Mouse (Mus musculus): Measurements from ENCODE around the gene Il10rb. TPM values are rescaled to one million over a fixed set of nuclear protein-coding genes. Genes with fewer than 3 reads are reported as not detected.

Gene Il10rb
- polyA plus RNA-seq, 2 experiments = 16.5 to 24.3 TPM

- no peaks in the 10 kb centered on the region for H3K27me3 ChIP-seq (ENCODE audit: control insufficient read depth, insufficient read depth, low read length)
- H3K4me2 ChIP-seq (replicated peaks; ENCODE audit: low read depth, low read length, severe bottlenecking) = no peak overlapping the region
- H3K9me3 ChIP-seq (ENCODE audit: control insufficient read depth, low read length) = no peaks in the 10 kb centered on the region
- ATAC-seq (ENCODE audit: low FRiP score, low read depth) (no peak), DNase-seq (ENCODE audit: low spot score) (no peak)
- no peak overlapping the region for H3K4me3 ChIP-seq (replicated peaks; ENCODE audit: low read length)
- 80% methylated on average over 2 of the region's 2 CpGs for WGBS
- H3K9ac ChIP-seq (ENCODE audit: low read depth, low read length, severe bottlenecking) = no peak overlapping the region
- no peak overlapping the region for H3K27ac ChIP-seq (replicated peaks; ENCODE audit: low read depth, low read length)
- peaks cover 12% of the 10 kb centered on the region for H3K4me1 ChIP-seq (ENCODE audit: control insufficient read depth, insufficient read depth, low read length)
- TF ChIP-seq POLR2A (IDR thresholded peaks at IDR 0.05; ENCODE audit: borderline replicate concordance, extremely low read depth, insufficient read depth, insufficient read length) = no peak
- H3K36me3 ChIP-seq (ENCODE audit: control insufficient read depth, insufficient read depth, low read length) = no peaks in the 10 kb centered on the region
Observed at GRCm38 (mm10) chr16:91463400-91463799, 57.4 kb downstream of the Il10rb start.

- Histone ChIP-seq H3K27me3 (ENCODE audit: control insufficient read depth, insufficient read depth, low read length) (no peaks in the 10 kb centered on the region), H3K27ac (replicated peaks; ENCODE audit: low read depth, low read length) (peak overlapping the region; percentile 48; the same call in 1 of the 2 replicates), H3K36me3 (ENCODE audit: control insufficient read depth, insufficient read depth, low read length) (no peaks in the 10 kb centered on the region), H3K9me3 (ENCODE audit: control insufficient read depth, low read length) (no peaks in the 10 kb centered on the region), H3K4me3 (replicated peaks; ENCODE audit: low read length) (peak overlapping the region; percentile 49), H3K4me2 (replicated peaks; ENCODE audit: low read depth, low read length, severe bottlenecking) (peak overlapping the region; percentile 72), H3K4me1 (ENCODE audit: control insufficient read depth, insufficient read depth, low read length) (peaks cover 12% of the 10 kb centered on the region), H3K9ac (ENCODE audit: low read depth, low read length, severe bottlenecking) (no peak overlapping the region)
- DNase-seq (ENCODE audit: low spot score) (no peak), ATAC-seq (ENCODE audit: low FRiP score, low read depth) (no peak)
- no peak for TF ChIP-seq POLR2A (IDR thresholded peaks at IDR 0.05; ENCODE audit: borderline replicate concordance, extremely low read depth, insufficient read depth, insufficient read length)
- 88% methylated on average over 4 of the region's 4 CpGs for WGBS
Observed at GRCm38 (mm10) chr16:91463836-91464400, 58.0 kb downstream of the Il10rb start.

GRCm38 (mm10) chr16:91464594-91465504, 58.9 kb downstream of the Il10rb start:
- H3K27ac ChIP-seq (replicated peaks; ENCODE audit: low read depth, low read length) = peak overlapping the region; percentile 48; the same call in 1 of the 2 replicates
- no peaks in the 10 kb centered on the region for H3K9me3 ChIP-seq (ENCODE audit: control insufficient read depth, low read length)
- no peaks in the 10 kb centered on the region for H3K27me3 ChIP-seq (ENCODE audit: control insufficient read depth, insufficient read depth, low read length)
- peak; percentile 80 for DNase-seq (ENCODE audit: low spot score)
- peak; percentile 96 for ATAC-seq (ENCODE audit: low FRiP score, low read depth)
- peak overlapping the region; percentile 72 for H3K4me2 ChIP-seq (replicated peaks; ENCODE audit: low read depth, low read length, severe bottlenecking)
- no peaks in the 10 kb centered on the region for H3K36me3 ChIP-seq (ENCODE audit: control insufficient read depth, insufficient read depth, low read length)
- 0 out of 2 replicates have a peak, but pooled peaks have one; percentile 42 for TF ChIP-seq POLR2A (IDR thresholded peaks at IDR 0.05; ENCODE audit: borderline replicate concordance, extremely low read depth, insufficient read depth, insufficient read length)
- peaks cover 12% of the 10 kb centered on the region for H3K4me1 ChIP-seq (ENCODE audit: control insufficient read depth, insufficient read depth, low read length)
- WGBS = 3% methylated on average over 43 of the region's 44 CpGs
- H3K9ac ChIP-seq (ENCODE audit: low read depth, low read length, severe bottlenecking) = peak overlapping the region; percentile 55
- H3K4me3 ChIP-seq (replicated peaks; ENCODE audit: low read length) = peak overlapping the region; percentile 49

GRCm38 (mm10) chr16:91465505-91466240, 59.7 kb downstream of the Il10rb start:
- 40% methylated on average over 13 of the region's 13 CpGs for WGBS
- no peak overlapping the region for H3K27ac ChIP-seq (replicated peaks; ENCODE audit: low read depth, low read length)

GRCm38 (mm10) chr16:91466566-91466965, 60.6 kb downstream of the Il10rb start:
- DNase-seq (ENCODE audit: low spot score) (peak; percentile 33), ATAC-seq (ENCODE audit: low FRiP score, low read depth) (no peak)
- H3K9ac ChIP-seq (ENCODE audit: low read depth, low read length, severe bottlenecking) = no peak overlapping the region
- H3K9me3 ChIP-seq (ENCODE audit: control insufficient read depth, low read length) = no peaks in the 10 kb centered on the region
- 52% methylated on average over 6 of the region's 6 CpGs for WGBS
- no peak for TF ChIP-seq POLR2A (IDR thresholded peaks at IDR 0.05; ENCODE audit: borderline replicate concordance, extremely low read depth, insufficient read depth, insufficient read length)
- H3K4me3 ChIP-seq (replicated peaks; ENCODE audit: low read length) = no peak overlapping the region
- no peak overlapping the region for H3K27ac ChIP-seq (replicated peaks; ENCODE audit: low read depth, low read length)
- no peaks in the 10 kb centered on the region for H3K36me3 ChIP-seq (ENCODE audit: control insufficient read depth, insufficient read depth, low read length)
- H3K4me2 ChIP-seq (replicated peaks; ENCODE audit: low read depth, low read length, severe bottlenecking) = no peak overlapping the region
- H3K4me1 ChIP-seq (ENCODE audit: control insufficient read depth, insufficient read depth, low read length) = peaks cover 12% of the 10 kb centered on the region
- H3K27me3 ChIP-seq (ENCODE audit: control insufficient read depth, insufficient read depth, low read length) = no peaks in the 10 kb centered on the region

More at GRCm38 (mm10) chr16:91465505-91466240, 59.7 kb downstream of the Il10rb start:
- Histone ChIP-seq H3K4me2 (replicated peaks; ENCODE audit: low read depth, low read length, severe bottlenecking) (peak overlapping the region; percentile 72), H3K4me1 (ENCODE audit: control insufficient read depth, insufficient read depth, low read length) (peaks cover 12% of the 10 kb centered on the region), H3K9ac (ENCODE audit: low read depth, low read length, severe bottlenecking) (peak overlapping the region; percentile 55), H3K4me3 (replicated peaks; ENCODE audit: low read length) (peak overlapping the region; percentile 49), H3K9me3 (ENCODE audit: control insufficient read depth, low read length) (no peaks in the 10 kb centered on the region), H3K36me3 (ENCODE audit: control insufficient read depth, insufficient read depth, low read length) (no peaks in the 10 kb centered on the region), H3K27me3 (ENCODE audit: control insufficient read depth, insufficient read depth, low read length) (no peaks in the 10 kb centered on the region)
- no peak for TF ChIP-seq POLR2A (IDR thresholded peaks at IDR 0.05; ENCODE audit: borderline replicate concordance, extremely low read depth, insufficient read depth, insufficient read length)
- DNase-seq (ENCODE audit: low spot score) (no peak), ATAC-seq (ENCODE audit: low FRiP score, low read depth) (no peak)

All from limb, embryonic 14.5 days (tissue).